Mouse (Mus musculus) heart, postnatal 0 days (tissue): ENCODE results near the gene C1qtnf2. TPM values are rescaled to one million over a fixed set of nuclear protein-coding genes. Genes with fewer than 3 reads are reported as not detected.

Experiments
- ATAC-seq: fragments of 200-750 bp; cut with Nextera tagmentation; 2 replicates; pipeline ENCODE4 v1.8.0; 2017; ENCODE audit warnings: low read depth, moderate number of reproducible peaks, moderate library complexity; ENCODE audit not compliant: insufficient read depth
- DNase-seq: peaks from one replicate; pipeline ENCODE4 v3.0.0-alpha.2; 2016; ENCODE audit warnings: low spot score
- H3K27ac ChIP-seq: fragments of 300-500 bp; sonication (generic); 2 replicates; pipeline ENCODE4 v1.5.1; 2014; ENCODE audit warnings: low read depth, mild to moderate bottlenecking
- H3K27me3 ChIP-seq: fragments of 300-500 bp; sonication (generic); 2 replicates; pipeline ENCODE4 v1.6.1; 2014; ENCODE audit warnings: low read length, mixed read lengths; ENCODE audit not compliant: control insufficient read depth, insufficient read depth
- H3K36me3 ChIP-seq: fragments of 300-500 bp; sonication (generic); replicated peaks from 2 replicates; pipeline ENCODE4 v1.6.1; 2014; ENCODE audit warnings: low read length, mixed read lengths; ENCODE audit not compliant: control insufficient read depth, insufficient read depth
- H3K4me1 ChIP-seq: fragments of 300-500 bp; sonication (generic); 2 replicates; pipeline ENCODE4 v1.6.1; 2014; ENCODE audit warnings: antibody characterized with exemption; ENCODE audit not compliant: control insufficient read depth, insufficient read depth
- H3K4me2 ChIP-seq: fragments of 300-500 bp; sonication (generic); 2 replicates; pipeline ENCODE4 v1.6.1; 2014; ENCODE audit warnings: low read depth, mild to moderate bottlenecking, low read length, moderate library complexity
- H3K4me3 ChIP-seq: fragments of 300-500 bp; sonication (generic); 2 replicates; pipeline ENCODE4 v1.5.1; 2014; ENCODE audit warnings: low read depth, low read length
- H3K9ac ChIP-seq: fragments of 300-500 bp; sonication (generic); replicated peaks from 2 replicates; pipeline ENCODE4 v1.6.1; 2014; ENCODE audit warnings: low read depth, low read length, mixed read lengths
- H3K9me3 ChIP-seq: fragments of 300-500 bp; sonication (generic); replicated peaks from 2 replicates; pipeline ENCODE4 v1.6.1; 2016; ENCODE audit warnings: low read length; ENCODE audit not compliant: control insufficient read depth
- CTCF ChIP-seq: IDR thresholded peaks from 2 replicates; pipeline ENCODE4 v1.5.1; 2016; ENCODE audit warnings: antibody characterized with exemption, control low read depth, low read depth
- EP300 ChIP-seq: IDR thresholded peaks from 2 replicates; pipeline ENCODE4 v1.6.1; 2016; ENCODE audit warnings: antibody characterized with exemption, low read depth
- WGBS: fragments of 180-500 bp; shearing (Covaris S2); extraction: QIAGEN DNeasy Blood & Tissue Kit; methylation state at CpG from one replicate; pipeline ENCODE4 v1.1.7; 2014; 5-methylcytosine and 5-hydroxymethylcytosine counted together
- polyA plus RNA-seq: library from polyadenylated mRNA; unstranded; fragments of >200 nt; fragmentation: Nextera tagmentation; extraction: Ambion mirVana; gene quantifications from 2 replicates; pipeline ENCODE4 v1.2.1, GENCODE M21; 2015
- total RNA-seq: library from RNA; depleted of rRNA; stranded (reverse); fragments of >200 nt; gene quantifications from 2 replicates; pipeline ENCODE4 v1.2.3, GENCODE M21; 2014; ENCODE audit warnings: low replicate concordance

C1qtnf2 gene
- total and polyA plus RNA-seq, 2 experiments from 2014 or later: 13.9 to 14.3 TPM

GRCm38 (mm10) chr11:43451322-43451721 lies 22.8 kb upstream of the C1qtnf2 start:
- 57% methylated on average over 4 of the region's 4 CpGs for WGBS

GRCm38 (mm10) chr11:43452266-43452665 lies 21.8 kb upstream of the C1qtnf2 start:
- DNase-seq (no peak), ATAC-seq (no peak)
- WGBS: 62% methylated on average over 2 of the region's 2 CpGs
- H3K4me1 ChIP-seq: no peaks in the 10 kb centered on the region
- H3K36me3 ChIP-seq: peaks cover 2% of the 10 kb centered on the region; the same call in 1 of the 2 replicates
- H3K4me3 ChIP-seq: no peak overlapping the region
- no peak overlapping the region for H3K4me2 ChIP-seq
- H3K9ac ChIP-seq: no peak overlapping the region
- no peaks in the 10 kb centered on the region for H3K27me3 ChIP-seq
- H3K9me3 ChIP-seq: no peaks in the 10 kb centered on the region
- no peak overlapping the region for H3K27ac ChIP-seq
- no peak for TF ChIP-seq EP300
- peak; percentile 40 for TF ChIP-seq CTCF

More at GRCm38 (mm10) chr11:43451322-43451721, 22.8 kb upstream of the C1qtnf2 start:
- Histone ChIP-seq H3K4me3 (no peak overlapping the region), H3K4me2 (no peak overlapping the region), H3K27me3 (no peaks in the 10 kb centered on the region), H3K27ac (no peak overlapping the region), H3K9ac (no peak overlapping the region), H3K4me1 (no peaks in the 10 kb centered on the region), H3K36me3 (peaks cover 12% of the 10 kb centered on the region), H3K9me3 (no peaks in the 10 kb centered on the region)
- no peak for TF ChIP-seq EP300
- TF ChIP-seq CTCF: no peak
- DNase-seq (no peak), ATAC-seq (no peak)

GRCm38 (mm10) chr11:43463204-43463603 lies 10.9 kb upstream of the C1qtnf2 start:
- no peak overlapping the region for H3K27ac ChIP-seq
- DNase-seq (no peak), ATAC-seq (no peak)
- TF ChIP-seq EP300 (no peak), CTCF (no peak)
- no peaks in the 10 kb centered on the region for H3K36me3 ChIP-seq
- no peak overlapping the region for H3K4me3 ChIP-seq
- H3K9ac ChIP-seq: no peak overlapping the region
- H3K27me3 ChIP-seq: no peaks in the 10 kb centered on the region
- no peaks in the 10 kb centered on the region for H3K9me3 ChIP-seq
- 89% methylated on average over 25 of the region's 25 CpGs for WGBS
- no peak overlapping the region for H3K4me2 ChIP-seq
- no peaks in the 10 kb centered on the region for H3K4me1 ChIP-seq

- DNase-seq (peak; percentile 58), ATAC-seq (peak; percentile 47; the same call in 1 of the 2 replicates)
- Histone ChIP-seq H3K27me3 (no peaks in the 10 kb centered on the region), H3K9ac (no peak overlapping the region), H3K4me1 (peaks cover 14% of the 10 kb centered on the region; the same call in 1 of the 2 replicates), H3K36me3 (no peaks in the 10 kb centered on the region), H3K4me3 (no peak overlapping the region), H3K4me2 (peak overlapping the region; percentile 28; the same call in 1 of the 2 replicates), H3K27ac (peak overlapping the region; percentile 69), H3K9me3 (no peaks in the 10 kb centered on the region)
- TF ChIP-seq EP300: no peak
- 18% methylated on average over 5 of the region's 5 CpGs for WGBS
Measured at GRCm38 (mm10) chr11:43470118-43470517, 4.0 kb upstream of the C1qtnf2 start.

GRCm38 (mm10) chr11:43470881-43471820 lies 2.9 kb upstream of the C1qtnf2 start:
- 66% methylated on average over 6 of the region's 6 CpGs for WGBS
- Histone ChIP-seq H3K36me3 (no peaks in the 10 kb centered on the region), H3K4me3 (no peak overlapping the region), H3K27me3 (no peaks in the 10 kb centered on the region), H3K9ac (no peak overlapping the region), H3K4me1 (peaks cover 14% of the 10 kb centered on the region; the same call in 1 of the 2 replicates), H3K9me3 (no peaks in the 10 kb centered on the region), H3K27ac (no peak overlapping the region), H3K4me2 (no peak overlapping the region)
- ATAC-seq: no peak
- TF ChIP-seq EP300: no peak
- no peak for TF ChIP-seq CTCF
- no peak for DNase-seq
